Mouse (Mus musculus) liver, adult 2 months (tissue): Measurements from ENCODE around the gene Palld.

ENCODE experiments used
- CTCF ChIP-seq: fragments of 200-500 bp; IDR thresholded peaks from 2 replicates; pipeline ENCODE4 v1.5.1; 2011; ENCODE audit warnings: low read depth, low read length, control low read depth
- POLR2A ChIP-seq: fragments of 200-500 bp; IDR thresholded peaks from 2 replicates; pipeline ENCODE4 v1.6.1; 2011; ENCODE audit warnings: low read length, control low read depth; ENCODE audit not compliant: insufficient read depth; ENCODE audit errors: extremely low read depth

DNA sequence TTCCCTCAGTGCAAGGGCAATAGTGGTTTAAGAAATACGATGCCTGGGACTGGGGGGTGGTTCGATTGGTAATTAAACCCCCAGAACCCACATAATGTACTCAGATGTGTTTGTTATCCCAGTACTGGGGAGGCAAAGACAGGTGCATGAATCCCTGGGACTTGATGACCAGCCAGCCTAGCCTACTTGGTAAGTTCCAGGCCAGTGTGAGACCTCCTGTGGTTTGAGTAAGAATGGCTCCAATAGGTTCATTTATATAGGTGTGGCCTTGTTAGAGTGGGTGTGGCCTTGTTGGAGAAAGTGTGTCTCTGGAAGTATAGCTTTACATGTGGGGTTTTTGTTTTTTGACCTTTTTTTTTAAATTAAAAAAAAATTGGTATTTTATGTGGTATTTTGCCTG, 297.6 kb downstream of the Palld start:
- TF ChIP-seq CTCF (no peak), POLR2A (no peak)
